Mouse (Mus musculus): ENCODE data around the gene Slc25a18.

Gene Slc25a18

DNA sequence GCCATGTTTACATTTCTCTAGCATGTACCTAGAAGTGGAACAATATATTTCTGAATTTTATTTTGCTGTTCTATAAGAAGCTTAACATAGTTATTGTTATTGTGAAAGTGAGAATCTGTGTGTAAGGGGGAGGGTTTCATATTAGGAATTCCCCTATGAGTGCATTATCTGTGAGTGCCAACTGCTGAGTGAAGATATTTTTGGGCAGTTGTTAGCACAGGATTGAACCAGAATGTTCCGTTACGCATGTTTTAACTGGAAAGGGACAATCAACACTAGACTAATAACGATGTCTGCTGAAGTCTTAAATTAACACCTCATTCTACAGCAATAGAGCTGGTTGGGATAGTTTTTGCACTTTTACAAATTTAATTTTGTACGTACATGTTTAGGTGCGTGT, 68.4 kb downstream of the Slc25a18 start:
- in situ Hi-C loops (cut with MboI), result no loop called here
